Mouse (Mus musculus): Measurements from ENCODE around the gene Dnah7a.
"Not testable (repeated sequence)": the region's sequence is repeated elsewhere in the genome, so short reads cannot be mapped to it uniquely, and the experiment has no call there.

GRCm38 (mm10) chr1:53472084-53472483, 234.5 kb downstream of the Dnah7a start:
- not testable (repeated sequence) for TF ChIP-seq CTCF (IDR thresholded peaks at IDR 0.05; ENCODE audit: extremely low read depth, insufficient read depth, insufficient read length, insufficient replicate concordance); POLR2A (IDR thresholded peaks at IDR 0.05; ENCODE audit: low read depth, low read length)

Data from spleen, adult 2 months (tissue).